Mouse (Mus musculus): Measurements from ENCODE around the gene Kdm4b.

DNA sequence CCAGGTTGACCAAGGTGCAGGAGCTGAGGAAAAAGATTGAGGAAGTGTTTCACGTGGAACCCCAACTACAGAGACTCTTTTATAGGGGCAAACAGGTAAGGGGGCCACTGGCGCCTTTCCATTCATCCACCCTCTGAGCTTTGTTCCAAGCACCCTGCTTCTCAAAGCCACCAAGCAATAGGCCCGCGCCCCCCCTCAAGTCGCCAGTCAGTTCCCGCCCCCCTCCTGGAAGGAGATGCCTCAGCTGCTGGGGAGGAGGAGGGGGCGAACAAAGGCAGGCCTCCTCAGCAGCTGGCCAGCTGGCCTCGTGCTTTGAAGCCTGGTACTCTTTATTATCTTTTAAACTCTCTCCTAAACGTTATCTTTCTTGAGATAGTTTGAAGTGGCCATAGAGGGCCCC lies 20.7 kb upstream of the Kdm4b start:
- TF ChIP-seq POLR2A (IDR thresholded peaks at IDR 0.05; ENCODE audit: insufficient read depth, low read length) (no peak), CTCF (IDR thresholded peaks at IDR 0.05; ENCODE audit: low read depth, low read length) (no peak)

Data from ES-Bruce4 (cell line).